Mouse (Mus musculus) testis, adult 2 months (tissue): ENCODE measurements around the gene Emilin3.

Source experiments
- CTCF ChIP-seq: fragments of 200-500 bp; IDR thresholded peaks from 2 replicates; pipeline ENCODE4 v1.5.1; 2012; ENCODE audit warnings: low read depth, mild to moderate bottlenecking, inconsistent platforms, low read length, moderate library complexity; ENCODE audit not compliant: control insufficient read depth, insufficient read depth, insufficient replicate concordance
- POLR2A ChIP-seq: fragments of 200-500 bp; IDR thresholded peaks from 2 replicates; pipeline ENCODE4 v1.6.1; 2012; ENCODE audit warnings: low read depth, mild to moderate bottlenecking, inconsistent platforms, low read length, moderate library complexity; ENCODE audit not compliant: control insufficient read depth

DNA sequence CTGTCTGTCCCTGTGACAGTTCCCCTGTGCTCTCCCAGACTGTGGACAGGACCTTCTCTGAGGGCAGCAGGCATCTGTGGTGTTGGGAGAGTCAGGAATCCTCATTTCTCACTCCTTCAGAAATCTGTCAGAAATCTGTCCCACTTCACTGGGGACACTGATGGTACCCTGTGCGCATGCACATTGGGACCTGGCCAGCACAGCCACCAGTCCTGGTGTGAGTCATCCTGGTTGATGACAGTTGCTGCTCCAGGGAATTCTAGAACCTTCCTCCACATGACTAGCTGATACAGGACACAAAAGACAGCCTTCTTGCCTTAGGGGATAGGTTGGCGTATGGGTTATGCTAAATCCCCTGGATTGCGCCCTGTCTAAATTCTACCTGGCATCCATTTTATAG lies 5.2 kb upstream of the Emilin3 start:
- TF ChIP-seq CTCF (no peak), POLR2A (no peak)
